Mouse (Mus musculus) spleen, postnatal 10 days (tissue): ENCODE data around the gene Hecw2.

ENCODE experiments used
- DNase-seq, 2 experiments: peaks; one replicate each; pipeline ENCODE4 v3.0.0; 2021 to 2022; ENCODE audit warnings: low spot score in 2 of 2

The Hecw2 gene

GRCm38 (mm10) chr1:54118342-54118973 lies 76.5 kb downstream of the Hecw2 start:
- DNase-seq, result no peak

GRCm38 (mm10) chr1:54110920-54111605 lies 83.9 kb downstream of the Hecw2 start:
- DNase-seq, result no peak

GRCm38 (mm10) chr1:54109255-54109654 lies 85.7 kb downstream of the Hecw2 start:
- DNase-seq, result no peak

GRCm38 (mm10) chr1:54106756-54107155 lies 88.2 kb downstream of the Hecw2 start:
- DNase-seq, result no peak

GRCm38 (mm10) chr1:54079708-54080107 lies 115.3 kb downstream of the Hecw2 start:
- no peak for DNase-seq

GRCm38 (mm10) chr1:54074456-54074855 lies 120.5 kb downstream of the Hecw2 start:
- DNase-seq, result no peak

GRCm38 (mm10) chr1:54070121-54070520 lies 124.8 kb downstream of the Hecw2 start:
- no peak for DNase-seq

- no peak for DNase-seq
Observed at GRCm38 (mm10) chr1:54068248-54068647, 126.7 kb downstream of the Hecw2 start.

- no peak for DNase-seq
Observed at GRCm38 (mm10) chr1:54065434-54065833, 129.5 kb downstream of the Hecw2 start.

- no peak for DNase-seq
Observed at GRCm38 (mm10) chr1:54061078-54061477, 133.9 kb downstream of the Hecw2 start.

- DNase-seq, result no peak
Observed at GRCm38 (mm10) chr1:54059731-54060130, 135.2 kb downstream of the Hecw2 start.

GRCm38 (mm10) chr1:54052771-54053170 lies 142.2 kb downstream of the Hecw2 start:
- DNase-seq, result no peak

- DNase-seq, result no peak
Observed at GRCm38 (mm10) chr1:54046923-54047322, 148.0 kb downstream of the Hecw2 start.

- no peak for DNase-seq
Observed at GRCm38 (mm10) chr1:54039062-54039461, 155.9 kb downstream of the Hecw2 start.

- DNase-seq, result no peak
Observed at GRCm38 (mm10) chr1:54017686-54018085, 177.3 kb downstream of the Hecw2 start.

GRCm38 (mm10) chr1:54015739-54016138 lies 179.2 kb downstream of the Hecw2 start:
- no peak for DNase-seq

- no peak for DNase-seq
Observed at GRCm38 (mm10) chr1:54012414-54012813, 182.6 kb downstream of the Hecw2 start.

- no peak for DNase-seq
Observed at GRCm38 (mm10) chr1:54009418-54010064, 185.4 kb downstream of the Hecw2 start.

- no peak for DNase-seq
Observed at GRCm38 (mm10) chr1:54005860-54006386, 189.0 kb downstream of the Hecw2 start.

- DNase-seq, result no peak
Observed at GRCm38 (mm10) chr1:54003288-54003687, 191.7 kb downstream of the Hecw2 start.

GRCm38 (mm10) chr1:54002077-54002476 lies 192.9 kb downstream of the Hecw2 start:
- DNase-seq, result no peak

- DNase-seq, result no peak
Observed at GRCm38 (mm10) chr1:53997239-53997638, 197.7 kb downstream of the Hecw2 start.
